Mouse (Mus musculus): ENCODE results near the gene Spindoc. TPM values are rescaled to one million over a fixed set of nuclear protein-coding genes. Genes with fewer than 3 reads are reported as not detected.
"Not testable (repeated sequence)": the region's sequence is repeated elsewhere in the genome, so short reads cannot be mapped to it uniquely, and the experiment has no call there.

Spindoc gene
- total RNA-seq, 2 experiments from 2014 or later, result 0.15 to 4.2 TPM

GRCm38 (mm10) chr19:7404623-7405229 lies 21.9 kb upstream of the Spindoc start:
- no peak for ATAC-seq (replicated peaks; ENCODE audit: low FRiP score, poor library complexity, severe bottlenecking)

GRCm38 (mm10) chr19:7400635-7401034 lies 17.8 kb upstream of the Spindoc start:
- ATAC-seq (replicated peaks; ENCODE audit: low FRiP score, poor library complexity, severe bottlenecking), result no peak

GRCm38 (mm10) chr19:7398898-7399297 lies 16.1 kb upstream of the Spindoc start:
- peak; percentile 82 for ATAC-seq (replicated peaks; ENCODE audit: low FRiP score, poor library complexity, severe bottlenecking)

GRCm38 (mm10) chr19:7396867-7397826 lies 14.4 kb upstream of the Spindoc start:
- 0 out of 2 replicates have a peak, but pooled peaks have one; percentile 34 for ATAC-seq (replicated peaks; ENCODE audit: low FRiP score, poor library complexity, severe bottlenecking)

- no peak for ATAC-seq (replicated peaks; ENCODE audit: low FRiP score, poor library complexity, severe bottlenecking)
Measured at GRCm38 (mm10) chr19:7388488-7388887, 5.7 kb upstream of the Spindoc start.

- ATAC-seq (replicated peaks; ENCODE audit: low FRiP score, poor library complexity, severe bottlenecking), result no peak
Measured at GRCm38 (mm10) chr19:7386042-7386441, 3.2 kb upstream of the Spindoc start.

- ATAC-seq (replicated peaks; ENCODE audit: low FRiP score, poor library complexity, severe bottlenecking), result peak; percentile 58
Measured at GRCm38 (mm10) chr19:7382248-7382902, 419 bp downstream of the Spindoc start.

- no peak for ATAC-seq (replicated peaks; ENCODE audit: low FRiP score, poor library complexity, severe bottlenecking)
Measured at GRCm38 (mm10) chr19:7381906-7382247, 917 bp downstream of the Spindoc start.

- no peak for ATAC-seq (replicated peaks; ENCODE audit: low FRiP score, poor library complexity, severe bottlenecking)
Measured at GRCm38 (mm10) chr19:7377639-7378038, 5.2 kb downstream of the Spindoc start.

- ATAC-seq (replicated peaks; ENCODE audit: low FRiP score, poor library complexity, severe bottlenecking), result no peak
Measured at GRCm38 (mm10) chr19:7374491-7374890, 8.3 kb downstream of the Spindoc start.

GRCm38 (mm10) chr19:7369469-7369868 lies 13.3 kb downstream of the Spindoc start:
- ATAC-seq (replicated peaks; ENCODE audit: low FRiP score, poor library complexity, severe bottlenecking), result not testable (repeated sequence)

GRCm38 (mm10) chr19:7353636-7354035 lies 29.2 kb downstream of the Spindoc start:
- ATAC-seq (replicated peaks; ENCODE audit: low FRiP score, poor library complexity, severe bottlenecking), result no peak

- ATAC-seq (replicated peaks; ENCODE audit: low FRiP score, poor library complexity, severe bottlenecking), result no peak
Measured at GRCm38 (mm10) chr19:7352809-7353495, 29.8 kb downstream of the Spindoc start.

- ATAC-seq (replicated peaks; ENCODE audit: low FRiP score, poor library complexity, severe bottlenecking), result no peak
Measured at GRCm38 (mm10) chr19:7349993-7350392, 32.8 kb downstream of the Spindoc start.

- no peak for ATAC-seq (replicated peaks; ENCODE audit: low FRiP score, poor library complexity, severe bottlenecking)
Measured at GRCm38 (mm10) chr19:7345235-7345755, 37.5 kb downstream of the Spindoc start.

- ATAC-seq (replicated peaks; ENCODE audit: low FRiP score, poor library complexity, severe bottlenecking), result no peak
Measured at GRCm38 (mm10) chr19:7342646-7343045, 40.1 kb downstream of the Spindoc start.

GRCm38 (mm10) chr19:7341512-7342397 lies 41.0 kb downstream of the Spindoc start, which contains the start of gene Mark2:
Mark2 (minus strand) TSS chr19:7341860.
- peak; percentile 83 for ATAC-seq (replicated peaks; ENCODE audit: low FRiP score, poor library complexity, severe bottlenecking)

- ATAC-seq (replicated peaks; ENCODE audit: low FRiP score, poor library complexity, severe bottlenecking), result peak; percentile 30
Measured at GRCm38 (mm10) chr19:7340780-7341475, 41.9 kb downstream of the Spindoc start.
